Mouse (Mus musculus) CH12.LX (cell line): ENCODE data around the gene Plekhj1. TPM values are rescaled to one million over a fixed set of nuclear protein-coding genes. Genes with fewer than 3 reads are reported as not detected.
A peak's percentile ranks its signal among the peaks of the same experiment; 100 is the strongest.

Source experiments
- DNase-seq: peaks from one replicate; pipeline ENCODE4 v3.0.0-alpha.2; 2013; ENCODE audit errors: extremely low read depth
- H3K27ac ChIP-seq: 2 replicates; pipeline ENCODE4 v1.5.1; 2012; ENCODE audit warnings: low read depth, mild to moderate bottlenecking, control low read depth, moderate library complexity; ENCODE audit not compliant: insufficient read depth
- H3K27me3 ChIP-seq: replicated peaks from 2 replicates; pipeline ENCODE3; 2012; ENCODE audit warnings: inconsistent platforms
- H3K36me3 ChIP-seq, 2 experiments: replicated peaks in 1 of 2; 2 replicates each; pipeline versions ENCODE3 to v1.6.1; 2012; ENCODE audit warnings: inconsistent platforms in 1 of 2, low read length in 1 of 2, mild to moderate bottlenecking in 1 of 2, mixed read lengths in 1 of 2, moderate library complexity in 1 of 2; ENCODE audit not compliant: control insufficient read depth in 1 of 2, insufficient read depth in 1 of 2
- H3K4me1 ChIP-seq, 2 experiments: 2 replicates each; pipeline ENCODE4 v1.6.1; 2012; ENCODE audit warnings: inconsistent platforms in 1 of 2, moderate library complexity in 1 of 2; ENCODE audit not compliant: insufficient read depth in 2 of 2, control insufficient read depth in 1 of 2
- H3K4me2 ChIP-seq: 2 replicates; pipeline ENCODE4 v1.6.1; 2012; ENCODE audit warnings: low read depth, mild to moderate bottlenecking, control low read depth; ENCODE audit not compliant: poor library complexity, insufficient read depth, severe bottlenecking
- H3K4me3 ChIP-seq, 3 experiments: fragments of 150-350 bp in 1 of 3; sonication (generic) in 1 of 3; replicated peaks in 1 of 3; 2 replicates each; pipeline versions ENCODE3 to v1.5.1; 2011 to 2012; ENCODE audit warnings: low read depth in 2 of 3, low read length in 2 of 3, mild to moderate bottlenecking in 2 of 3, moderate library complexity in 2 of 3, control low read depth in 1 of 3, improper control_type of control experiment in 1 of 3, inconsistent platforms in 1 of 3, mixed read lengths in 1 of 3; ENCODE audit not compliant: poor library complexity in 1 of 3
- H3K79me2 ChIP-seq: replicated peaks from 2 replicates; pipeline ENCODE4 v1.6.1; 2012; ENCODE audit warnings: mild to moderate bottlenecking, moderate library complexity; ENCODE audit not compliant: control insufficient read depth, poor library complexity, insufficient read depth, severe bottlenecking; ENCODE audit errors: extremely low read depth
- H3K9ac ChIP-seq: 2 replicates; pipeline ENCODE4 v1.6.1; 2012; ENCODE audit warnings: low read depth, mild to moderate bottlenecking, control low read depth, moderate library complexity; ENCODE audit not compliant: insufficient read depth
- H3K9me3 ChIP-seq: replicated peaks from 2 replicates; pipeline ENCODE3; 2012; ENCODE audit warnings: low read length, inconsistent platforms, mixed read lengths
- BHLHE40 ChIP-seq: IDR thresholded peaks from 2 replicates; pipeline ENCODE4 v1.6.1; 2011; ENCODE audit warnings: mild to moderate bottlenecking, low read depth, low read length, improper control_type of control experiment
- CHD1 ChIP-seq: IDR thresholded peaks from 2 replicates; pipeline ENCODE4 v1.6.1; 2012; ENCODE audit warnings: low read depth, low read length, improper control_type of control experiment, inconsistent platforms
- CTCF ChIP-seq, 2 experiments: IDR thresholded peaks in 1 of 2; conservative IDR thresholded peaks in 1 of 2; 2 replicates each; pipeline ENCODE4 v1.5.1; 2011 to 2012; ENCODE audit warnings: low read depth in 2 of 2, low read length in 2 of 2, improper control_type of control experiment in 1 of 2, inconsistent platforms in 1 of 2, mild to moderate bottlenecking in 1 of 2, moderate library complexity in 1 of 2
- ELF1 ChIP-seq: IDR thresholded peaks from 2 replicates; pipeline ENCODE4 v1.6.1; 2014; ENCODE audit warnings: low read depth, mild to moderate bottlenecking, inconsistent platforms, low read length, improper control_type of control experiment
- GABPA ChIP-seq: IDR thresholded peaks from 2 replicates; pipeline ENCODE4 v1.6.1; 2012; ENCODE audit warnings: low read depth, low read length, improper control_type of control experiment, inconsistent platforms; ENCODE audit not compliant: insufficient replicate concordance
- HCFC1 ChIP-seq: IDR thresholded peaks from 2 replicates; pipeline ENCODE4 v1.6.1; 2012; ENCODE audit warnings: low read depth, mild to moderate bottlenecking, inconsistent platforms, low read length, improper control_type of control experiment
- IRF4 ChIP-seq: IDR thresholded peaks from 2 replicates; pipeline ENCODE4 v1.6.1; 2014; ENCODE audit warnings: low read depth, mild to moderate bottlenecking, inconsistent platforms, low read length, improper control_type of control experiment
- JUND ChIP-seq: conservative IDR thresholded peaks from 2 replicates; pipeline ENCODE4 v1.6.1; 2011; ENCODE audit warnings: low read depth, low read length, improper control_type of control experiment
- MAX ChIP-seq: IDR thresholded peaks from 2 replicates; pipeline ENCODE4 v1.6.1; 2011; ENCODE audit warnings: low read length, improper control_type of control experiment
- MEF2A ChIP-seq: IDR thresholded peaks from 2 replicates; pipeline ENCODE4 v1.6.1; 2014; ENCODE audit warnings: low read depth, mild to moderate bottlenecking, inconsistent platforms, low read length, improper control_type of control experiment, borderline replicate concordance
- MXI1 ChIP-seq: IDR thresholded peaks from 2 replicates; pipeline ENCODE4 v1.6.1; 2011; ENCODE audit warnings: mild to moderate bottlenecking, low read depth, low read length, improper control_type of control experiment
- MYC ChIP-seq: IDR thresholded peaks from 2 replicates; pipeline ENCODE4 v1.6.1; 2011; ENCODE audit warnings: low read depth, mild to moderate bottlenecking, improper control_type of control experiment, low read length
- POLR2A ChIP-seq: IDR thresholded peaks from 2 replicates; pipeline ENCODE4 v1.6.1; 2011; ENCODE audit warnings: low read depth, mild to moderate bottlenecking, improper control_type of control experiment, low read length
- SIN3A ChIP-seq: IDR thresholded peaks from 2 replicates; pipeline ENCODE4 v1.6.1; 2012; ENCODE audit warnings: low read length, improper control_type of control experiment, inconsistent platforms
- TBP ChIP-seq: conservative IDR thresholded peaks from 2 replicates; pipeline ENCODE4 v1.6.1; 2011; ENCODE audit warnings: low read depth, low read length, improper control_type of control experiment
- TCF12 ChIP-seq: IDR thresholded peaks from 2 replicates; pipeline ENCODE4 v1.6.1; 2014; ENCODE audit warnings: low read depth, mild to moderate bottlenecking, inconsistent platforms, low read length, improper control_type of control experiment
- ZKSCAN1 ChIP-seq: IDR thresholded peaks from 2 replicates; pipeline ENCODE4 v1.6.1; 2012; ENCODE audit warnings: low read depth, inconsistent platforms, low read length, improper control_type of control experiment, borderline replicate concordance
- ZMIZ1 ChIP-seq: IDR thresholded peaks from 2 replicates; pipeline ENCODE4 v1.6.1; 2012; ENCODE audit warnings: low read depth, mild to moderate bottlenecking, inconsistent platforms, low read length, improper control_type of control experiment
- dilution Hi-C: fragments of 300-500 bp; cut with MboI; formaldehyde crosslinking; loops from 2 replicates; pipeline ENCODE4 v1.14.3; 2020; ENCODE audit warnings: low sequenced_read_pairs; ENCODE audit not compliant: extremely low pct_unique_long_range_greater_than_20kb, extremely low pct_ligation_motif_present
- in situ Hi-C: fragments of 300-500 bp; cut with MboI; formaldehyde crosslinking; loops from 3 replicates; pipeline ENCODE4 v1.14.3; 2019; ENCODE audit warnings: low sequenced_read_pairs, low pct_ligation_motif_present, low pct_unique_long_range_greater_than_20kb, mixed read lengths
- polyA plus RNA-seq: library from polyadenylated mRNA; unstranded; fragments of >175 nt; gene quantifications from 2 replicates; pipeline ENCODE4 v1.2.1, GENCODE M21; 2012; ENCODE audit warnings: low read depth; ENCODE audit not compliant: insufficient read length
- total RNA-seq, 2 experiments: library from RNA; depleted of rRNA; stranded (reverse); fragments of 300-350 nt in 1 of 2; fragments of >200 nt in 1 of 2; gene quantifications; 2 replicates each; pipeline ENCODE4 v1.2.3; 2012 to 2014

Plekhj1 gene
- total and polyA plus RNA-seq, 3 experiments: 63.4 to 123 (median 63.8) TPM

DNA sequence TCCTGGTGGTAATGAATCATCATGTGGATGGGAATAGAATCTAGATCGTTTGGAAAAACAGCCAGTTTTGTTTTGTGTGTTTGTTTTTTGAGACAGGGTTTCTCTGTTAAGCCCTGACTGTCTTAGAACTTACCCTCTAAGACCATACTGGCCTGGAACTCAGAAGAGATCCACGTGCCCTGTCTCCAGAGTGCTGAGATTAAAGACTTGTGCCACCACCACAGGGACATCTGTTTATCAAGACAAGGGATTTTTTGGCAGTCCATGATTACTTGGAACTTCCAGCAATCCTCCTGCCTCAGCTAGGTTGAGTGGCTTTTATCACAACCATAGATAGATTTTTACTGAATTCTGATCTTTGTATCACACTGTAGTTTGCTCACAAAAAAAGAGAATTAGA, 26.4 kb upstream of the Plekhj1 start:
- TF ChIP-seq JUND (no peak), SIN3A (peak; percentile 32; the same call in 1 of the 2 replicates), CHD1 (0 out of 2 replicates have a peak, but pooled peaks have one; percentile 34)
- H3K79me2 ChIP-seq: peaks cover 21% of the 10 kb centered on the region
- H3K4me3 ChIP-seq: no peak overlapping the region
- H3K27ac ChIP-seq: peak overlapping the region; percentile 86; the same call in 1 of the 2 replicates
- peak overlapping the region; percentile 36; the same call in 1 of the 2 replicates for H3K9ac ChIP-seq
- dilution Hi-C loops: no loop called here
- no peak for DNase-seq
- peak overlapping the region; percentile 52; the same call in 1 of the 2 replicates for H3K4me2 ChIP-seq
- no peaks in the 10 kb centered on the region for H3K27me3 ChIP-seq
- peaks cover 12 to 40% of the 10 kb centered on the region in 2 experiments for H3K4me1 ChIP-seq
- peaks cover 20 to 22% of the 10 kb centered on the region in 2 experiments for H3K36me3 ChIP-seq
- in situ Hi-C loops: loop anchor here (5.0 kb wide), 1 partner anchor 32 kb away; the partner anchor contains the start of genes Lsm7 and Sppl2b
- no peaks in the 10 kb centered on the region for H3K9me3 ChIP-seq

DNA sequence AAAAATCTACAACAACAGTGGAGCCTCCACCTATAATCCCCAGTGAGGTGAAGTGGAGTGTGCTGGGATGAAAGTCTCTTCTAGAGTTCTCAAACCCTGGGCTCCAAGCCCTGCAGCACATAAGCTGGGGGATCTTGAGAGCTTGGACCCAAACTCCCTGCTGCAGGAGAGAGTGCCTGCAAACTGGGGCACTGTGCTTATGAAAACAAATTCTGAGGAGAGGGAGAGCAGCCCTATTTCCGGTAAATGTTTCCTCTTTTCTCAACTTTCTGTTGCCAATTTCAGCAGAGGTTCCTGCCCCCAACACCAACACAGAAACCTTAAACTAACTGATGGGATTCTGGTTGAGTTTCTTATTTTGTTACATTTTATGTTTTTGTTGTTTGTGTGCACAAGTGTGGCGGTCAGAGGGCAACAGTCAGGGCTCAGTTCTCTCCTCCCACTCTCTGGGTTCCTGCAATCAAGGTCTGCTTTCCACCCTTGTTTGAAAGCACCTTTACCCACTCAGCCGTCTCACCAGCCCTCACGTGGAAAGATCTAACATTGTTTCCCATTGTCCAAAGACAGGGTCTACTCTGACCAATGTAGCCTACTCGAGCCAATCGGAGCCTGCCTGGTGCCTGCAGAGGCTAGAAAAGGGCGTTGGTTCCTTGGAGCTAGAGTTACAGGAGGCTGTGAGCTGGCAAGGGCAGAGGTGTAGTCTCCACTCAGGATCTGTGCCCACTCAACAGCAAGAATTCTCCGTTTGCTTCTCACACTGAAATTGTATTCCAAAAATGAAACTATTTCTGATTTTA, 25.6 kb upstream of the Plekhj1 start:
- Histone ChIP-seq H3K27me3 (no peaks in the 10 kb centered on the region), H3K9ac (peak overlapping the region; percentile 36), H3K79me2 (peaks cover 21% of the 10 kb centered on the region), H3K4me3 (no peak overlapping the region), H3K36me3 (peaks cover 12 to 14% of the 10 kb centered on the region in 2 experiments), H3K9me3 (no peaks in the 10 kb centered on the region), H3K27ac (peak overlapping the region; percentile 86), H3K4me2 (peak overlapping the region; percentile 39), H3K4me1 (peaks cover 9 to 33% of the 10 kb centered on the region in 2 experiments)
- in situ Hi-C loops (loop anchor here (5.0 kb wide), 1 partner anchor 33 kb away; the partner anchor contains the start of genes Lsm7 and Sppl2b), dilution Hi-C loops (no loop called here)
- DNase-seq: peak; percentile 38
- 0 out of 2 replicates have a peak, but pooled peaks have one; percentile 23 for TF ChIP-seq ZMIZ1
- no peak for TF ChIP-seq GABPA
- TF ChIP-seq ZKSCAN1: no peak
- TF ChIP-seq TCF12: peak; percentile 21; the same call in 1 of the 2 replicates
- TF ChIP-seq SIN3A: 0 out of 2 replicates have a peak, but pooled peaks have one; percentile 16
- TF ChIP-seq TBP: peak; percentile 60; the same call in 1 of the 2 replicates
- 0 out of 2 replicates have a peak, but pooled peaks have one; percentile 8 for TF ChIP-seq IRF4
- no peak for TF ChIP-seq CTCF (conservative IDR thresholded peaks at IDR 0.05 in 1 of 2, IDR thresholded peaks at IDR 0.05 in 1 of 2; ENCODE audit: low read depth in 2 of 2, low read length in 2 of 2)
- TF ChIP-seq POLR2A: peak; percentile 40
- 0 out of 2 replicates have a peak, but pooled peaks have one; percentile 27 for TF ChIP-seq MYC
- no peak for TF ChIP-seq HCFC1
- TF ChIP-seq MAX: peak; percentile 45; the same call in 1 of the 2 replicates
- peak; percentile 47; the same call in 1 of the 2 replicates for TF ChIP-seq ELF1
- 0 out of 2 replicates have a peak, but pooled peaks have one; percentile 20 for TF ChIP-seq MEF2A
- peak; percentile 68 for TF ChIP-seq BHLHE40
- peak; percentile 43; the same call in 1 of the 2 replicates for TF ChIP-seq MXI1
